Mouse (Mus musculus) limb, embryonic 14.5 days (tissue): ENCODE data around the gene Myocos. TPM values are rescaled to one million over a fixed set of nuclear protein-coding genes. Genes with fewer than 3 reads are reported as not detected.
A peak's percentile ranks its signal among the peaks of the same experiment; 100 is the strongest.

Experiments used
- ATAC-seq: fragments of 200-750 bp; cut with Nextera tagmentation; 2 replicates; pipeline ENCODE4 v1.8.0; 2017; ENCODE audit warnings: low read depth, moderate number of reproducible peaks, moderate TSS enrichment; ENCODE audit not compliant: low FRiP score
- DNase-seq: peaks from one replicate; pipeline ENCODE4 v3.0.0-alpha.2; 2015; ENCODE audit warnings: low spot score
- H3K27ac ChIP-seq: fragments of 300-500 bp; sonication (generic); replicated peaks from 2 replicates; pipeline ENCODE4 v1.5.1; 2014; ENCODE audit warnings: low read depth, mild to moderate bottlenecking, low read length, moderate library complexity, mixed read lengths
- H3K27me3 ChIP-seq: fragments of 300-500 bp; sonication (generic); 2 replicates; pipeline ENCODE4 v1.6.1; 2014; ENCODE audit warnings: low read length, mixed read lengths; ENCODE audit not compliant: control insufficient read depth, insufficient read depth
- H3K36me3 ChIP-seq: fragments of 300-500 bp; sonication (generic); 2 replicates; pipeline ENCODE4 v1.6.1; 2014; ENCODE audit warnings: mild to moderate bottlenecking, low read length, moderate library complexity, mixed read lengths; ENCODE audit not compliant: control insufficient read depth, insufficient read depth
- H3K4me1 ChIP-seq: fragments of 300-500 bp; sonication (generic); 2 replicates; pipeline ENCODE4 v1.6.1; 2014; ENCODE audit warnings: antibody characterized with exemption, low read length, mixed read lengths; ENCODE audit not compliant: control insufficient read depth, insufficient read depth
- H3K4me2 ChIP-seq: fragments of 300-500 bp; sonication (generic); replicated peaks from 2 replicates; pipeline ENCODE4 v1.6.1; 2014; ENCODE audit warnings: low read depth, mild to moderate bottlenecking, low read length, moderate library complexity; ENCODE audit not compliant: severe bottlenecking
- H3K4me3 ChIP-seq: fragments of 300-500 bp; sonication (generic); replicated peaks from 2 replicates; pipeline ENCODE4 v1.5.1; 2014; ENCODE audit warnings: low read length
- H3K9ac ChIP-seq: fragments of 300-500 bp; sonication (generic); 2 replicates; pipeline ENCODE4 v1.6.1; 2014; ENCODE audit warnings: mild to moderate bottlenecking, low read depth, low read length, moderate library complexity; ENCODE audit not compliant: severe bottlenecking
- H3K9me3 ChIP-seq: fragments of 300-500 bp; sonication (generic); 2 replicates; pipeline ENCODE4 v1.6.1; 2016; ENCODE audit warnings: low read length; ENCODE audit not compliant: control insufficient read depth
- POLR2A ChIP-seq: fragments of 200-500 bp; IDR thresholded peaks from 2 replicates; pipeline ENCODE4 v1.8.0; 2012; ENCODE audit warnings: inconsistent platforms, mild to moderate bottlenecking, moderate library complexity, borderline replicate concordance; ENCODE audit not compliant: insufficient read depth, insufficient read length; ENCODE audit errors: extremely low read depth
- WGBS: fragments of 180-500 bp; shearing (Covaris S2); extraction: QIAGEN DNeasy Blood & Tissue Kit; methylation state at CpG from one replicate; pipeline ENCODE4 v1.1.7; 2014; 5-methylcytosine and 5-hydroxymethylcytosine counted together
- polyA plus RNA-seq, 2 experiments: library from polyadenylated mRNA; depleted of rRNA in 1 of 2; stranded (reverse) in 1 of 2; unstranded in 1 of 2; fragments of >200 nt; fragmentation: Nextera tagmentation in 1 of 2; extraction: Ambion mirVana in 1 of 2; gene quantifications; 2 replicates each; pipeline versions ENCODE4 v1.2.1 to v1.2.3; 2012 to 2014

Gene Myocos
- polyA plus RNA-seq (2012; rRNA removed) (not detected in 2 replicates), polyA plus RNA-seq (2014; fragmentation: Nextera tagmentation; extraction: Ambion mirVana) (not detected in 2 replicates)

GRCm38 (mm10) chr1:162658119-162658518 is at the start of gene Myocos:
Myocos (minus strand) TSS chr1:162658219.
- ATAC-seq = no peak

GRCm38 (mm10) chr1:162700389-162701066 is 42.5 kb upstream of the Myocos start:
- DNase-seq = no peak
- no peaks in the 10 kb centered on the region for H3K9me3 ChIP-seq
- no peaks in the 10 kb centered on the region for H3K27me3 ChIP-seq
- no peak for TF ChIP-seq POLR2A
- no peak overlapping the region for H3K27ac ChIP-seq
- WGBS = 74% methylated on average over 8 of the region's 8 CpGs
- H3K4me2 ChIP-seq = no peak overlapping the region
- ATAC-seq = no peak
- peaks cover 83% of the 10 kb centered on the region for H3K36me3 ChIP-seq
- H3K4me3 ChIP-seq = no peak overlapping the region
- no peak overlapping the region for H3K9ac ChIP-seq
- no peaks in the 10 kb centered on the region for H3K4me1 ChIP-seq

More at GRCm38 (mm10) chr1:162658119-162658518, at the start of gene Myocos:
- Histone ChIP-seq H3K9me3 (no peaks in the 10 kb centered on the region), H3K4me1 (no peaks in the 10 kb centered on the region), H3K9ac (no peak within 1 kb of the TSS), H3K27ac (no peak within 1 kb of the TSS), H3K27me3 (no peaks in the 10 kb centered on the region), H3K4me3 (no peak within 1 kb of the TSS), H3K36me3 (no peaks in the 10 kb centered on the region), H3K4me2 (no peak within 1 kb of the TSS)
- DNase-seq = no peak
- 89% methylated on average over 7 of the region's 7 CpGs for WGBS
- no peak for TF ChIP-seq POLR2A

GRCm38 (mm10) chr1:162697866-162698265 is 39.8 kb upstream of the Myocos start:
- no peak for TF ChIP-seq POLR2A
- Histone ChIP-seq H3K9ac (no peak overlapping the region), H3K27ac (no peak overlapping the region), H3K9me3 (no peaks in the 10 kb centered on the region), H3K4me3 (no peak overlapping the region), H3K4me2 (no peak overlapping the region), H3K36me3 (peaks cover 84% of the 10 kb centered on the region), H3K27me3 (no peaks in the 10 kb centered on the region), H3K4me1 (no peaks in the 10 kb centered on the region)
- no peak for ATAC-seq
- no peak for DNase-seq
- 93% methylated on average over 6 of the region's 6 CpGs for WGBS

DNA sequence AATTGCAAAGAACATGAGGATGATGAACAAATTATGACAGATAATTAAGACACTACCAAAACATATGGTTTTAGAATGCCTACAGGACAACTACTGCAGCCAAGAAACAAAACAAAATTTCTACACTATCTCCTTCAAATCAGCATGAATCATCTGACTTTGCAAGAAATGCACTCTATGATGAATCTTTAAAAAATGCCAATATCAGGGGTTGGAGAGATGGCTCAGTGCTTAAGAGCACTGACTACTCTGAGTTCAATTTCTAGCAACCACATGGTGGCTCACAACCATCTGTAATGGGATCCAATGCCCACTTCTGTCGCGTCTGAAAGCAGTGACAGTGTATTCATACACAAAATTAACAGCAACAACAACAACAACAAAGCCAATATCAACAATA is 35.7 kb upstream of the Myocos start:
- WGBS = 88% methylated on average over 2 of the region's 2 CpGs
- Histone ChIP-seq H3K4me3 (no peak overlapping the region), H3K9ac (no peak overlapping the region), H3K9me3 (no peaks in the 10 kb centered on the region), H3K27me3 (no peaks in the 10 kb centered on the region), H3K4me2 (no peak overlapping the region), H3K4me1 (no peaks in the 10 kb centered on the region), H3K27ac (no peak overlapping the region), H3K36me3 (peaks cover 86% of the 10 kb centered on the region)
- TF ChIP-seq POLR2A = no peak
- no peak for ATAC-seq
- DNase-seq = no peak

GRCm38 (mm10) chr1:162665486-162666174 is 7.6 kb upstream of the Myocos start:
- H3K4me1 ChIP-seq = no peaks in the 10 kb centered on the region
- DNase-seq (peak; percentile 55), ATAC-seq (peak; percentile 76)
- peak overlapping the region; percentile 65 for H3K4me2 ChIP-seq
- H3K27ac ChIP-seq = peak overlapping the region; percentile 46; the same call in 1 of the 2 replicates
- peak overlapping the region; percentile 53 for H3K9ac ChIP-seq
- peaks cover 15% of the 10 kb centered on the region for H3K36me3 ChIP-seq
- no peaks in the 10 kb centered on the region for H3K9me3 ChIP-seq
- peak overlapping the region; percentile 35 for H3K4me3 ChIP-seq
- WGBS = 5% methylated on average over 11 of the region's 11 CpGs
- TF ChIP-seq POLR2A = no peak
- H3K27me3 ChIP-seq = no peaks in the 10 kb centered on the region
